Mouse (Mus musculus) stomach, postnatal 0 days (tissue): ENCODE results near the gene Trmt44. TPM values are rescaled to one million over a fixed set of nuclear protein-coding genes. Genes with fewer than 3 reads are reported as not detected.

Experiments
- ATAC-seq: fragments of 200-750 bp; cut with Nextera tagmentation; 2 replicates; pipeline ENCODE4 v1.8.0; 2017; ENCODE audit not compliant: low FRiP score, low TSS enrichment
- DNase-seq: peaks from one replicate; pipeline ENCODE4 v3.0.0-alpha.2; 2016; ENCODE audit warnings: low spot score
- H3K27ac ChIP-seq: fragments of 300-500 bp; sonication (generic); replicated peaks from 2 replicates; pipeline ENCODE4 v1.5.1; 2014; ENCODE audit warnings: mild to moderate bottlenecking, control low read depth
- H3K27me3 ChIP-seq: fragments of 300-500 bp; sonication (generic); 2 replicates; pipeline ENCODE4 v1.6.1; 2014; ENCODE audit warnings: low read length; ENCODE audit not compliant: control insufficient read depth, insufficient read depth
- H3K36me3 ChIP-seq: fragments of 300-500 bp; sonication (generic); 2 replicates; pipeline ENCODE4 v1.6.1; 2014; ENCODE audit warnings: low read length, mixed read lengths; ENCODE audit not compliant: control insufficient read depth, insufficient read depth
- H3K4me1 ChIP-seq: fragments of 300-500 bp; sonication (generic); replicated peaks from 2 replicates; pipeline ENCODE4 v1.6.1; 2014; ENCODE audit warnings: antibody characterized with exemption; ENCODE audit not compliant: control insufficient read depth, insufficient read depth
- H3K4me2 ChIP-seq: fragments of 300-500 bp; sonication (generic); replicated peaks from 2 replicates; pipeline ENCODE4 v1.6.1; 2014; ENCODE audit warnings: low read depth, mild to moderate bottlenecking, control low read depth, moderate library complexity
- H3K4me3 ChIP-seq: fragments of 300-500 bp; sonication (generic); 2 replicates; pipeline ENCODE4 v1.5.1; 2014; ENCODE audit warnings: low read depth, low read length, control low read depth
- H3K9ac ChIP-seq: fragments of 300-500 bp; sonication (generic); 2 replicates; pipeline ENCODE4 v1.6.1; 2014; ENCODE audit warnings: mild to moderate bottlenecking, low read length, control low read depth, mixed read lengths
- H3K9me3 ChIP-seq: fragments of 300-500 bp; sonication (generic); 2 replicates; pipeline ENCODE4 v1.6.1; 2016; ENCODE audit warnings: low read length; ENCODE audit not compliant: control insufficient read depth
- CTCF ChIP-seq: IDR thresholded peaks from 2 replicates; pipeline ENCODE4 v1.5.1; 2016; ENCODE audit warnings: antibody characterized with exemption, low read depth, mild to moderate bottlenecking, moderate library complexity
- EP300 ChIP-seq: optimal IDR thresholded peaks from 2 replicates; pipeline ENCODE3; 2016; ENCODE audit warnings: antibody characterized with exemption
- WGBS: fragments of 180-500 bp; shearing (Covaris S2); extraction: QIAGEN DNeasy Blood & Tissue Kit; methylation state at CpG from one replicate; pipeline ENCODE4 v1.1.7; 2014; 5-methylcytosine and 5-hydroxymethylcytosine counted together
- polyA plus RNA-seq: library from polyadenylated mRNA; unstranded; fragments of >200 nt; fragmentation: Nextera tagmentation; extraction: Ambion mirVana; gene quantifications from 2 replicates; pipeline ENCODE4 v1.2.1, GENCODE M21; 2015

The Trmt44 gene
- polyA plus RNA-seq, 1 experiment from 2014 or later, result 3.2 TPM

GRCm38 (mm10) chr5:35576409-35577020 is 1.6 kb upstream of the Trmt44 start:
- Histone ChIP-seq H3K27me3 (no peaks in the 10 kb centered on the region), H3K9me3 (no peaks in the 10 kb centered on the region), H3K36me3 (0 out of 2 replicates have a peak, but pooled peaks cover 4% of the 10 kb centered on the region), H3K27ac (no peak overlapping the region), H3K9ac (no peak overlapping the region), H3K4me3 (no peak overlapping the region), H3K4me2 (no peak overlapping the region), H3K4me1 (peaks cover 4% of the 10 kb centered on the region; the same call in 1 of the 2 replicates)
- WGBS, result 91% methylated on average over 10 of the region's 10 CpGs
- DNase-seq, result no peak
- no peak for ATAC-seq
- no peak for TF ChIP-seq CTCF
- TF ChIP-seq EP300, result no peak

DNA sequence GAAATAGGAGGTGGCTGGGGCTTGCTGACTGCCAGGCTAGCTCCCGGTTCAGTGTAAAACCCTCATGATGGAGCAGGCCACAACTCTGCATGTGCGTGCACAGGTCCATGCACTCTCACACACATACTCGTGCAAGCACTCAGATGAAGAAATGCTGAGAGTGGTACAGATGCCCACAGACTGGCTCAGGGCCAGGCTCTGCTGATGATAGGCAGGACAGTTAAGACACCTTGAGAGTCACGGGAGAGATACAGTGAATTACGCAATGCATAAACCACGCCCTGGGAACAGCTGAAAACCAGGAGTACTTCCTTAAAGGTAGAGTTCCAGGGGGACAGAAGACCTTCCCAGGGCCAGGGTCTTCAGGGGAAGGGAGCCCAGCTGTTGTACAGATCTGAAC is 3.3 kb downstream of the Trmt44 start:
- Histone ChIP-seq H3K36me3 (peaks cover 14% of the 10 kb centered on the region; the same call in 1 of the 2 replicates), H3K27me3 (no peaks in the 10 kb centered on the region), H3K4me2 (no peak overlapping the region), H3K4me3 (no peak overlapping the region), H3K4me1 (peaks cover 4% of the 10 kb centered on the region; the same call in 1 of the 2 replicates), H3K27ac (no peak overlapping the region), H3K9me3 (no peaks in the 10 kb centered on the region), H3K9ac (no peak overlapping the region)
- no peak for DNase-seq
- ATAC-seq, result no peak
- 88% methylated on average over 6 of the region's 6 CpGs for WGBS
- TF ChIP-seq CTCF, result no peak
- no peak for TF ChIP-seq EP300

DNA sequence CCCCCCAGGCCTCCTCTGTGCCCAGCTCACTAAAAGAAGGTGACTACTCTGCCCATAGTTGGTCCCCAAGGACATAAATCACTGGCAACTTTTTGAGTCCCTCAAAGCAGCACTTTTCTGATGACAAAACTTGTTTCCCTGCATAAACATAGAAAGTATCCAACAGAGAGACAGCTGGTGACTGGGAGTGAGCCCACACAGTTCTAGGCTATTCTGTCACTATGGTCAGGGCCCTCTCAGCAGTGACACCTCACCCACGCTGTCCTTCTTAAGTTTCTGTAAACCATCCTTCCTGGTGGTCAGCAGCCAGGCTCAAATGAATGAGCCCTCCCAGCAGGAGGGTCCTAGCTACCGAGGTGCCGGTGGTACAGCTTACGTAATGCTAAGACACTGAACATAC is 8.2 kb downstream of the Trmt44 start:
- TF ChIP-seq CTCF, result no peak
- TF ChIP-seq EP300, result no peak
- no peaks in the 10 kb centered on the region for H3K9me3 ChIP-seq
- no peaks in the 10 kb centered on the region for H3K4me1 ChIP-seq
- no peak overlapping the region for H3K4me2 ChIP-seq
- H3K9ac ChIP-seq, result no peak overlapping the region
- no peak overlapping the region for H3K4me3 ChIP-seq
- H3K27ac ChIP-seq, result no peak overlapping the region
- H3K27me3 ChIP-seq, result no peaks in the 10 kb centered on the region
- ATAC-seq (no peak), DNase-seq (no peak)
- peaks cover 31% of the 10 kb centered on the region for H3K36me3 ChIP-seq
- 87% methylated on average over 4 of the region's 4 CpGs for WGBS

GRCm38 (mm10) chr5:35565217-35565616 is 9.7 kb downstream of the Trmt44 start:
- no peaks in the 10 kb centered on the region for H3K9me3 ChIP-seq
- H3K27ac ChIP-seq, result no peak overlapping the region
- H3K4me3 ChIP-seq, result no peak overlapping the region
- no peak for DNase-seq
- no peak for ATAC-seq
- H3K9ac ChIP-seq, result no peak overlapping the region
- no peak overlapping the region for H3K4me2 ChIP-seq
- H3K27me3 ChIP-seq, result no peaks in the 10 kb centered on the region
- TF ChIP-seq EP300 (no peak), CTCF (no peak)
- WGBS, result 84% methylated on average over 9 of the region's 9 CpGs
- H3K4me1 ChIP-seq, result no peaks in the 10 kb centered on the region
- H3K36me3 ChIP-seq, result peaks cover 28% of the 10 kb centered on the region

- H3K27ac ChIP-seq, result no peak overlapping the region
- H3K9ac ChIP-seq, result no peak overlapping the region
- DNase-seq, result peak; percentile 82
- peak; percentile 54 for ATAC-seq
- no peak overlapping the region for H3K4me3 ChIP-seq
- H3K27me3 ChIP-seq, result no peaks in the 10 kb centered on the region
- H3K4me1 ChIP-seq, result no peaks in the 10 kb centered on the region
- H3K4me2 ChIP-seq, result no peak overlapping the region
- peaks cover 30% of the 10 kb centered on the region for H3K36me3 ChIP-seq
- H3K9me3 ChIP-seq, result no peaks in the 10 kb centered on the region
- peak; percentile 95 for TF ChIP-seq CTCF
- TF ChIP-seq EP300, result no peak
- WGBS, result 6% methylated on average over 1 of the region's 1 CpGs
Measured at GRCm38 (mm10) chr5:35563449-35563848, 11.4 kb downstream of the Trmt44 start.

GRCm38 (mm10) chr5:35562616-35563015 is 12.3 kb downstream of the Trmt44 start:
- H3K9me3 ChIP-seq, result no peaks in the 10 kb centered on the region
- WGBS, result 92% methylated on average over 2 of the region's 2 CpGs
- H3K4me3 ChIP-seq, result no peak overlapping the region
- no peak overlapping the region for H3K4me2 ChIP-seq
- no peak for TF ChIP-seq CTCF
- no peak for TF ChIP-seq EP300
- H3K27ac ChIP-seq, result no peak overlapping the region
- no peak for DNase-seq
- H3K9ac ChIP-seq, result no peak overlapping the region
- H3K36me3 ChIP-seq, result peaks cover 31% of the 10 kb centered on the region
- H3K4me1 ChIP-seq, result no peaks in the 10 kb centered on the region
- H3K27me3 ChIP-seq, result no peaks in the 10 kb centered on the region
- ATAC-seq, result no peak
